Mouse (Mus musculus) cerebellum, postnatal 4 days (tissue): ENCODE measurements at regions not wholly inside any gene's neighbourhood (a gene's known extent, or its start where the extent isn't known, plus 50 kb on each side); places are given as distances from the start of the nearest gene placed in this dataset.

ENCODE experiments used
- DNase-seq, 2 experiments: peaks; one replicate each; pipeline ENCODE4 v3.0.0; 2022; ENCODE audit warnings: low spot score in 2 of 2, mixed read lengths in 1 of 2

- DNase-seq: no peak
Measured at GRCm38 (mm10) chr4:68648311-68648710, 305.9 kb downstream of the Brinp1 start.

DNA sequence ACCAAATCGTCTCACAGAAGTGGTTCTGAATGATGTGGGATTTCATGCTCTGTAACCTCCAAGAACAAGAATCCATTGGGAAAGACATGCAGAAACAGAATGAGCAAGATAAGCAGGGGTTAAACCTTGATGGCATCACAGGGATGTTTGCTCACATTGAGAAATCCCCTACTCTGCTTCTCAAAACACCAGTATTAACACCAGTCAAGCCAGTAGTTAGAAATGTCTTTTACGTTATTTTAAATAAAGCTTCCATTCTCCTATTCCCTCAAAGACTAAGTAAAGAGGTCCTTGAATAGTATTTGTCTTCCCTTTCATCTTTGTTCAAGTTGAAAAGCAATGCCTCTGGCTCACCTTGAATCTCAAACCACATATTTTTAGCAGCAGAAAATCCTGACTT is 320.9 kb downstream of the Brinp1 start:
- no peak for DNase-seq

DNA sequence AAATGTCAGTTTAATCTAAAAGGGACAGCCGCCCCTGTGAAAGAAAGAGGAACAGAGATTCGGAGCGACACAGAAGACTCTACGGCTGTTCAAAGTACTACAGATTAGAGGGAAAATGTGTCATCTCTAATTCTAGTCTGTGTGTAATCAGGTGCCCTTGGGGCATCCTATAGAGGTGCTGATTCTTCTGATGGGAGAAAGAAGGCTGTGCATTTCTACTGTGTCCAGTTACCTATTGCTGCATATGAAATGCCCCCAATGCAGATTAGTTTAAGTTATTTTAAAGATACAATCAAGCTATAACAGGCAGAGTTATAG is 330.2 kb downstream of the Brinp1 start:
- DNase-seq: no peak

DNA sequence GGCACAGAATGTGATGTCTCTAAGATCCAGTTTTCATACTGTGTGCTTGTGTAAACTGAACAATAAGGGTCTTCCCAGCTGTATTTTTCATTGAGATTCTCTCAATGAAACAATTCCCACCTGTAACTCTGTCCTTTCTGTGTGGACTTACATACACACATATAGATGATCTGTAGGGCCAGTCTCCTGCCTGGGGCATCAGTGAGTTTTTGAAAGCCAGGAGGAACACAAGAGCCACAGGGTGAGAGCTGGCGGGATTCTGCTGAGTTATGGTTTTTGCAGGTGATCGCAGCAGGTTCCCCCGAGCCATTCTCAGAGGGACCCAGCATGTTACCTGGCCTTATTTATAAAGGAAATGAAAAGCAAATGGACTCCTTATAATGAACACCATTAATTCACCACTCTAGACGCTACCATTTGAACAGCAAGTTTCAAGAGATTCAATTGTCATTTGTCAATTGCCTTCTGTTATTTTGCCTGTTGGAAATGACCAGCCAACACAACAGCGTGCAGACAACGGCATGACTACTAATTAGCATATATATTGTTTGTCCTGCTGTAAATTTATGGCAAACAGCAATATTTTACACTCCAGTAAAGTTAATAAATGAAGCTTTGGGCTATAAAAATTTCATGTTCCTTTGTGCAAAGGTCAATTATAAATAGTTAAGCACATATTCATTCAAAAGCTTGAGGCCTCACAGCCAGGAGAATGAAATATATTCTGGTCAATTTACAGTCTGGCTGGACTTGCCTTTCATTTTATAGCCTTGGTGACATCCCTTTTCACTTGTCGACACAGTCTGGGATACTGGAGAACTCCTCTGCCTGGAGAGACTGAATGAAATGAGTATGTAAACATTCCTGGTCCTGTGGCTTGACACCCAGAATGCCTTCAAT is 330.8 kb downstream of the Brinp1 start:
- no peak for DNase-seq

GRCm38 (mm10) chr4:68620585-68620984 is 333.6 kb downstream of the Brinp1 start:
- DNase-seq: no peak

GRCm38 (mm10) chr4:68615706-68616397 is 338.3 kb downstream of the Brinp1 start:
- DNase-seq: no peak

- DNase-seq: no peak
Measured at GRCm38 (mm10) chr4:68612263-68613012, 341.8 kb downstream of the Brinp1 start.

DNA sequence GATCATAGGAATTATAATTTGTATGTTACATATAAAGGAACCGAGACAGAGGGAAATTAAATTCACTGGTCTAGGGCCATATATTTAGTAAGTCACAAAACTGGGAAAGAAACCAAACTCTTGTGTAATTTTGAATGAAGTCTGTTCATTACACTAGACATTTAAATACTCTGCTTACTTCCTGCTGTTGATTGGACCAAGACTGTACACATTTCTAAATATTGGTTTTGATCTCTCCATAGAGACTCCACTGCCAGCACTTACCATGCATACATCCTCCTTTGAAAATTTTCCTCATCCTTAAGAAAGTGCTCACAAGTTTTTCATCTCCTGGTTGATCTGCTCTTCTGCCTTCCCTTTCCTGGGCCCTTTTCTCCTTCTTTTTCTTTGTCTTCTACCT is 358.9 kb downstream of the Brinp1 start:
- DNase-seq: no peak

- DNase-seq: no peak
Measured at GRCm38 (mm10) chr4:68575375-68575774, 378.8 kb downstream of the Brinp1 start.

DNA sequence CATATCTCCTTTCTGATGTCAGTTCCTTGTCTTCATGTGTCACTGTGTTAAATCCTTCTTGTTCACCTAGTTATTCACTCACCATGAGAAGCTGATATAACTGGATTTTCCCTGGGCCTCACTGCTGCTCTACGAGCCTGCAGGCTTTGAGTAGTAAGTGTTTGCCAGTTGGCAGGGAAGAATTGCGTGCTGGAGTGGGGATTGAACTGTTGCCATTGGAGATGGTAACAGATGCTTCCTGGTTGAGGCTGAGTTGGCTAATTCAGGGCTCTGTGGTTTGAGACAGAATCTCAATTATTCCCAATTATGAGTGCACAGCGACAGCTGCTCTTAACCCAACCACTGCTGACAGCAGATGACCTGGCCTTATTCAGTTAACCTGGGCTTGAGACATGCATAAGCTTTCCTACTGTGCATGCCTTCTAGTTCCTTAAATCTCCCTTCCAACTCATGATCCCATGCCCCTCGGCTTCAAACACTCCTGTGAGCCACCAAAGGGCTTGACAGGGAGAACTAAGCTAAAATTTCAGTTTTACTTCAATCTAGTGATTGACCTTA is 379.5 kb downstream of the Brinp1 start:
- peak in 1 of 2 experiments; percentile 24 for DNase-seq

GRCm38 (mm10) chr4:68573333-68573732 is 380.9 kb downstream of the Brinp1 start:
- DNase-seq: no peak

DNA sequence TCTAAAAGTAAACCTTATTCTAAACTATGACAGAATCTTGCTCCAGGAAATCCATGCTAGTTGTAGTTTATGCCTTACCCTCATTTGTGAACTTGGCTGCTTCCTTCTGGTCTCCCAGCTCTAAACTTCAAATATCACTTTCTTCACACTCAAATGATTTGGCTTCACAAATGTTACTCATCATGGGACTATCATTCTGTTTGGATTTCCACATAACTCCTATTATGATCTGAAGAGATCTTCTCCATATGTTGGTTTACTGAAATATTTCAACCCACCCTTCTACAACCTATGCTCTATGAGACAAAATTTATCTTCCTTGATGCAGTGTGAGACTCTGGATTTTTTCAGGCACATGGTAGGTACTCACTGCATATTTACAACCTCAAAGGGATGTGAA is 381.7 kb downstream of the Brinp1 start:
- DNase-seq: no peak

- no peak for DNase-seq
Measured at GRCm38 (mm10) chr4:68536254-68536653, 417.9 kb downstream of the Brinp1 start.

DNA sequence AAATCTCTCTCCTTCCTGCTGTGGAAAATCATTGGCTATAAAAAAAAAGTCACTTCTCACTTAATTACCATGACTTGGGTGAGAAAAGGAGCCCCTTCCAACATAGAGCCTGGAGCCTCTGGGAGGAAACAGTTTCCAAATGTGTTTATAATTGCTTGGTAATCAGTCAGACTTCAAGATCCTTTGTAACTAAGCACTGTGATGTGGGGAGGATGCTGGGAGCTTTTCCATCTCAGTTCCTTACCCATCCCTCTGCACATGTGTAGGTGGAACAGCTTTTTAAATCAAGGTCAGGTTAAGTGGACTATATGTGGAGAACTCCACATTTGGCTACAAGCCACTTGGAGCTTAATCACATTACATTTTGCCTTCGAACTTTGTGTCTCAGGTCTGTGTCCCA is 418.4 kb downstream of the Brinp1 start:
- DNase-seq: no peak

GRCm38 (mm10) chr4:68532056-68532455 is 422.1 kb downstream of the Brinp1 start:
- no peak for DNase-seq

DNA sequence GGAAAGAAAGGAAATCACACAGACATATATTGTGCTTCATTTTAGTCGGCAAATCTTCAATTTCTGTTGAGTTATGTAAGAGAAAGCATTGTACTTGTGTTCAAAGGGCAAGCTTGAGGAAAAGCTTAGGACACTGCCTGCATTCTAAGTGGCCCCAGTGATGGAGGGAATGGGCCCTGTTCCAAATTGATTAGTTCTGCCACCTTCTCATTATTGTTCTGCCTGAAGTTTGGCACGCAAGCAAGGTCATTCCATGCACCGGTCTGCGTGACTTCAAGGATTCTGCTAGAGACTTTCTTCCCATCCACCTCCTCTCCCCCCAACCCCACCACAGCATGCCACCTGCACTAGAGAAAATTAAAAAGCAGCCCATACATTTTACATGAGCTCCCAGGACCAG is 466.2 kb downstream of the Brinp1 start:
- peak in 1 of 2 experiments; percentile 42 for DNase-seq

- peak in 1 of 2 experiments; percentile 6 for DNase-seq
Measured at GRCm38 (mm10) chr4:68486876-68487275, 467.3 kb downstream of the Brinp1 start.

GRCm38 (mm10) chr4:68461783-68462182 is 492.4 kb downstream of the Brinp1 start:
- peak in 1 of 2 experiments; percentile 46 for DNase-seq

GRCm38 (mm10) chr4:68416046-68416445 is 538.2 kb downstream of the Brinp1 start:
- DNase-seq: no peak

DNA sequence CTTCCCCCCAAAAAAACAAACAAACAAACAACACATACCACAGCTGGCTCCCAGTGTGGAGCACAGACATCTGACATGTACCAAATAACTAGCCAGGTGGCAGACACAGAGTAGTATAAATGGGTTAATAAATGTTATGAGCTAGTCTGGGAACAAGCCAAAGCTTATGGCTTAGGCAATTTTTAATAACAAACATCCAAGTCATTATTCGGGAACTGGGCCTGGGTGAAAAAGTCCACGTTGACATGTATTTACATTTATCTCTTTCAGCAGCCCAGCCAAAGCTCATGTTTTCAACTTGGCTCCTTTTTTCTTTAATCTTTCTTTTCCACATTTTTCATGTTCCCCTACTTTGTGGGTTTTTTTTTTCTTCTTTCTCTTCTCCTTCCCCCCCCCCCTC is 543.4 kb downstream of the Brinp1 start:
- DNase-seq: no peak

DNA sequence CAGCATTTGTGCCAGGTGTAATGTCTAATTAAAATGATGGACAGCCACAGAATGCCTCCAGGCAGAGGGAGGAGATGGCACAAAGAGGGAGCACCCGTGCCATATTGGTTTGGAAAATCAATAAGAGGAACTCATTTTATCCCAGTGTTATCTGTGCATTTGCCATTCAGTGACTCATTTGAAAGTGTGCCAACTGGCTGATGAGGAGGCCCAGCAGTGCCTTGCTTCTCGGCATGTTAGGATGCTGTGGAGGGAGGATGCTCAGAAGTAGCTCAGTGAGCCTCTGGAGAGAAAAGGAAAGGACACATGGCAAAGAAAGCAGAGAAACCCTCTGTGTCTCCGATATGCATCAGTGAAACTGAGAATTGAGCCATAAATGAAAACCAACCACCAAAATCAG is 549.8 kb downstream of the Brinp1 start:
- DNase-seq: peak in 1 of 2 experiments; percentile 5

- DNase-seq: no peak
Measured at GRCm38 (mm10) chr4:68387097-68387496, 567.1 kb downstream of the Brinp1 start.
